Mouse (Mus musculus) spleen, adult 2 months (tissue): ENCODE data around the gene Ptpn1.

Experiments
- CTCF ChIP-seq: fragments of 200-500 bp; IDR thresholded peaks from 2 replicates; pipeline ENCODE4 v1.5.1; 2011; ENCODE audit warnings: mild to moderate bottlenecking, inconsistent platforms; ENCODE audit not compliant: insufficient read depth, insufficient read length, insufficient replicate concordance; ENCODE audit errors: extremely low read depth
- POLR2A ChIP-seq: fragments of 200-500 bp; IDR thresholded peaks from 2 replicates; pipeline ENCODE4 v1.6.1; 2011; ENCODE audit warnings: low read depth, low read length, inconsistent platforms

- no peak for TF ChIP-seq POLR2A
- TF ChIP-seq CTCF: no peak
Observed at GRCm38 (mm10) chr2:167942199-167942925, 10.5 kb downstream of the Ptpn1 start.
